Mouse (Mus musculus): ENCODE measurements at regions not wholly inside any gene's neighbourhood (a gene's known extent, or its start where the extent isn't known, plus 50 kb on each side); places are given as distances from the start of the nearest gene placed in this dataset.
"Not testable (repeated sequence)": the region's sequence is repeated elsewhere in the genome, so short reads cannot be mapped to it uniquely, and the experiment has no call there.

DNA sequence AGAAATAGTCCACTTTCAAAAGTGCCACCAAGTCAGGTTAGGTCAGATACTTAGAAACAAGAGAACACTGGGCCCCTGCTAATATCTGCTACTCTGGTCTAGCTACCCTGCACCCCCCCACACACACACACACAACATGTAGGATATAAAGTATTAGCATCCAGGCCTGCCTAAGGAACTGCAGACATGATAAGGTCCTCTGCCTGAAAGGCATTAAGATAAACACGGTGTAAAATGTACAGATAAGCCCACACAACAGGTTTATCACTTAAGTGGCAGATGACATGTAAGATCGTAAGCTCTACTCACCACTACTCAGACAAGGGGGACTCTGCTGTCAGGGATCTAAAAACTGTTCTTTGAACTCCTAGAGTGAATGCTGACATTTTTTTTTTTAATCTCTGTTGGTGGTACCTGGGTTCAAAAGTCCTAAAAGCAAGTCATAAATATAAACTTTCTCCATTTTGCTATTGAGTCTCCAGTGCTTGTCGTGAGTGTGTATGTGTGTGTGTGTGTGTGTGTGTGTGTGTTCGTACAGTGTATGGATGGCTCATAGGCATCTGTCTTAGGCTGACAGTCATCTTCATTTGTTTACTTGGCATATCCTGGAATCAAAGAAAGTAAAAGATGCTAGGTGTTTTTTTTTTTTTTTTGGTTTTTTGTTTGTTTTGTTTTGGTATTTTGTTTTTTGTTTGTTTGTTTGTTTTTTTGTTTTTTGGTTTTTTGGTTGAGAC, 52.2 kb downstream of the Gm9817 start:
- no peak for DNase-seq (ENCODE audit: low read depth)

- DNase-seq (ENCODE audit: low read depth): no peak
These were observed 62.1 kb downstream of the Gm9817 start for GRCm38 (mm10) chr13:45140616-45141015.

- no peak for DNase-seq (ENCODE audit: low read depth)
These were observed 66.6 kb downstream of the Gm9817 start for GRCm38 (mm10) chr13:45145129-45145528.

- DNase-seq (ENCODE audit: low read depth): peak; percentile 27
These were observed 77.7 kb downstream of the Gm9817 start for GRCm38 (mm10) chr13:45156223-45156622.

- DNase-seq (ENCODE audit: low read depth): no peak
These were observed 78.5 kb downstream of the Gm9817 start for GRCm38 (mm10) chr13:45156982-45157381.

DNA sequence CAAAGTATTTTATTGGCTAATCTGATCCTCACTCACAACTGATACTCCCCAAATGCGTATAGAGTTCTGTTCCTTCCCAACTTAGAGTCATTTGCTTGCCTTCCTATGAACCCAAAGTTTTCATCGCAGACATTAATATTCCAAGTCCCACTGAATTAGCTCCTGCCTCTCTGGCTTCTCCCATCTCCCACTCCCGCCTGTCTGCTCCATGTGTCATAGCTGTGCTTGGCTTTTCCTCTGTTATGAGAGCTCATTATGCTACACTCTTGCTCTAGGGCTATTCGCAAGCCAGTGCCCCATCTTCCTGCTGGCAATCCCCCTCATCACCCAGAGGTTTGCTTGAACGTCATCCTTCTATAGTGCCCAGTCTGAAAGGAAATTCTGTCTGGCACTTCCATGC, 81.8 kb downstream of the Gm9817 start:
- no peak for DNase-seq (ENCODE audit: low read depth)

GRCm38 (mm10) chr13:45164001-45164778, 85.7 kb downstream of the Gm9817 start:
- DNase-seq (ENCODE audit: low read depth): no peak

DNA sequence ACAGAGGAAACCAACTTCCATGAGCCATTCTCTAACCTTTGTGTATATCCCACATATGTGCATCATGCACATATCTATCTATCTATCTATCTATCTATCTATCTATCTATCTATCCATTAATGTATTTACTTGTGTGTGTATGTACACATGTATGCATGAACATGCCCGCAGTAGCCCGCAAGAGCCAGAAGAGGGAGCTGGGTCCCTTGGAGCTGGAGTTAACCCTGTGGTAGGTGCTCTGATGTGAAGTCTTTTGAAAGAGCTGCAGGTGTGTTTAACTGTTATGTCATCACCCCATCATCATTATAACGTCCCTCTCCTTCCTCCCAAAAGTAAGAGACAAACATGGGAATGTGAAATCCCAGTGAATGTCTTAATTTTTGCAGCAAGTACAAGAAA, 86.7 kb downstream of the Gm9817 start:
- DNase-seq (ENCODE audit: low read depth): peak; percentile 19

DNA sequence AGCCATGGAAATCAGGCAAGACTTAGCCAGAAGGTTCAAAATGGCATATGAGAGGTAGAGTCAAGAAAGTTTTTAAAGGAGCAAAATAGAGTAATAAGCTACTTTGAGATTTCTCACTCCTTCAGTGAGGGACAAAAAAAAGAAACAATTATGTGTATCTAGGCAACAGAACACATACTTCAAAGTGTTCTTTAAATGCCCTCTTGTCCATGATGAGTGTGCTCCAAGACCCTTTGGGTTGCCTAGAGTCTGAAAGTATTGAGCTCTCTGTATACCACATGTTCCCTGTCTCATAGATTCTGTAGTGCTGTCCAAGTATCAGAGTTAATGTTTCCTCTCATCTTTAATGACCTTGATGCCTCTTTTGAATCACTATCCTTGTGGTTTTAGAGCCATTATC, 91.2 kb downstream of the Gm9817 start:
- no peak for DNase-seq (ENCODE audit: low read depth)

GRCm38 (mm10) chr13:45173139-45173538, 94.6 kb downstream of the Gm9817 start:
- no peak for DNase-seq (ENCODE audit: low read depth)

DNA sequence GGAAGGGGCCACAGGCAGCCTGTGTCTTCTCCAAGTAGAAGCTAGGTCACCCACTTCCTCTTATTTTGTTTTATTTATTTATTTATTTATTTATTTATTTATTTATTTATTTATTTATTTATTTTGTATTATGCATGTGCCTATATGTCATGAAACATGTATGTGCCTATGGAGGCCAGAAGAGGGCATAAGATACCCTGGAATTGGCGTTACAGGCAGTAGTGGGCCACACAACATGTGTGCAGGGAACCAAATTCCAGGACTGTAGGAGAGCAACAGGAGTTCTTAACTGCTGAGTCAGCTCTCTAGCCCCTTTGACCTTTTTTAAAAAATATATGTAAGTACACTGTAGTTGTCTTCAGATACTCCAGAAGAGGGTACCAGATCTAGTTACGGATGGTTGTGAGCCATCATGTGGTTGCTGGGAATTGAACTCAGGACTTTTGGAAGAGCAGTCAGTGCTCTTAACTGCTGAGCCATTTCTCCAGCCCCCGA, 97.3 kb downstream of the Gm9817 start:
- DNase-seq (ENCODE audit: low read depth): not testable (repeated sequence)

DNA sequence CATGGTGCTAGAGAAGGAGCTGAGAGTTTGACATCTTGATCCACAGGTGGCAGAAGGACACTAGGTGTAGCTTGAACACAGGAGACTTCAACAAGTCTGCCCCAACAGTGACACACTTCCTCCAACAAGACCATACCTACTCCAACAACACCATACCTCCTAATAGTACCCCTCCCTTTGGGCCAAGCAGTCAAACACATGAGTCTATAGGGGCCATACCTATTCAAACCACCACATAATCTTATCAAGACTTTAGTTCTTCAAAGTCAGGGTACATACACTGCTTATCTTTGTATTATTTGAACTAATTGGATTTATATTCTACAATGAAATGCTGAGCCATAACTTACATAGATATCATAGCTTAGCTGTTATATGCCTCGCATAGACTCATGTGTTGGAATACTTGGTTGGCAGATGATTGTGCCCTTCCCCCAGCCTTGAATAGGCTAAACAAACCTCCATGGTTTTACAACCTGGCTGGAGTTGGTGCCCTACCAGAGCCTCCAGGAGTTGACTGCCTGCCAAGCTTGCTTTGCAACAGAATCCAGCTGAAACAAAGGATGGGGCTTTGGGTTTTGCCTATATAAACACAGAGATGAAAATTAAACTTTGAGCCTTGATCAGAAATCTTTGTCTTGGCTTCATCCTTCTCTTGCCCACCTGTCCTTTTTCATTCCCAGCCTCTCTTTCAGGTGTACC, 103.2 kb downstream of the Gm9817 start:
- no peak for DNase-seq (ENCODE audit: low read depth)

- DNase-seq (ENCODE audit: low read depth): no peak
These were observed 110.9 kb downstream of the Gm9817 start for GRCm38 (mm10) chr13:45189389-45189788.

DNA sequence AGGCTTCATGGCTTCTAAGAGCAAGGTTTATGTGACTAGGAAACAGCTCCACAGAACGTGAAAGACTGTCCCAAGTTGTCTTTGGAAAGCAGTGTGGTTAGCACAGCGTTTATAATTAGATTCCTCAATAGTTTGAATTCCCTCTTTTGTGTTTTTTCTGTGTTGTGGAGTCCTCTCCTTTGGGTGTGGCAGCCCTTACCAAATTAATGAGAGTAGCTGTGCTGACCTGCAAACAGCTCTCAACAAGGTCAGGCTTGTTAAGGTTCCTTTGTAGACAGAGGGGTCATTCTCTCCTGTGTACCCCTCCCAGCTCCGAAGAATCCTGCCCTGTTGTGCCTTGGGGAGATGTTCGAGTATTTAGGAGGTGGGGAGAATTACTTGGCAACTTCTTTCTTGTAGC, 111.7 kb downstream of the Gm9817 start:
- no peak for DNase-seq (ENCODE audit: low read depth)

DNA sequence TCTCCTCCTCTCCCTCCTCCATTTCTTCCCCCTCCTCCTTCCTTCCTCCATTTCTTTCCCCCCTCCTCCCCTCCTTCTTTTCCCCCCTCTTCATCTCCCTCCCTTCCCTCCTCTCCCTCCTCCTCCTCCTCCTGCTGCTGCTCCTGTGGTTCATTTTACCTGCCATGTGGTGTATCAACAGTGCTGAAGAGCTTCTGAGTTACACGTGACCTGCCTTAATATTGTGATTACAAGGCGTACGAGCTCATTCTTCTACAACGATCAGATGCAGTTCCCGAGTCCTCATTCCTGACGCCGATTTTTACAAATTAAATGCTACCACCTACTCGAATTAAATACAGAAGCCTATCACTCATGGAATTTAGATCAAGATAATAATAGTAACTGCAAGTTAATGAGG, 113.6 kb downstream of the Gm9817 start:
- DNase-seq (ENCODE audit: low read depth): no peak

- no peak for DNase-seq (ENCODE audit: low read depth)
These were observed 117.1 kb downstream of the Gm9817 start for GRCm38 (mm10) chr13:45195562-45195961.

DNA sequence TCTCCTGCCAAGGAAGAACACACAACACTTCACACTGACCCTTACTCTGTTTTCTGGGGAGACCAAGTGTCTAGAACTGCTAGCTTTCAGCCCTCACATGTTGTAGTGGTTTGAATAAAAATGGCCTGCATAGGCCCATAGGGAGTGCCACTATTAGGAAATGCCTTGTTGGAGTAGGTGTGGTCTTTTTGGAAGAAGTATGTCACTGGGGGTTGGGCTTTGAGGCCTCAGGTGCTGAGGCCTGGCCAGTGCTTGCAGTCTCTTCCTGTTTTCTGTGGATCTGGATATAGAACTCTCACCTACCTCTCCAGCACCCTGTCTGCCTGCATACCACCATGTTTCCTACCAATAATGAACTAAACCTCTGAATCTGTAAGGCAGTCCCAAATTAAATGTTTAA, 117.9 kb downstream of the Gm9817 start:
- DNase-seq (ENCODE audit: low read depth): no peak

- no peak for DNase-seq (ENCODE audit: low read depth)
These were observed 122.1 kb downstream of the Gm9817 start for GRCm38 (mm10) chr13:45200511-45201120.

- DNase-seq (ENCODE audit: low read depth): peak; percentile 12
These were observed 126.4 kb downstream of the Gm9817 start for GRCm38 (mm10) chr13:45204856-45205255.

DNA sequence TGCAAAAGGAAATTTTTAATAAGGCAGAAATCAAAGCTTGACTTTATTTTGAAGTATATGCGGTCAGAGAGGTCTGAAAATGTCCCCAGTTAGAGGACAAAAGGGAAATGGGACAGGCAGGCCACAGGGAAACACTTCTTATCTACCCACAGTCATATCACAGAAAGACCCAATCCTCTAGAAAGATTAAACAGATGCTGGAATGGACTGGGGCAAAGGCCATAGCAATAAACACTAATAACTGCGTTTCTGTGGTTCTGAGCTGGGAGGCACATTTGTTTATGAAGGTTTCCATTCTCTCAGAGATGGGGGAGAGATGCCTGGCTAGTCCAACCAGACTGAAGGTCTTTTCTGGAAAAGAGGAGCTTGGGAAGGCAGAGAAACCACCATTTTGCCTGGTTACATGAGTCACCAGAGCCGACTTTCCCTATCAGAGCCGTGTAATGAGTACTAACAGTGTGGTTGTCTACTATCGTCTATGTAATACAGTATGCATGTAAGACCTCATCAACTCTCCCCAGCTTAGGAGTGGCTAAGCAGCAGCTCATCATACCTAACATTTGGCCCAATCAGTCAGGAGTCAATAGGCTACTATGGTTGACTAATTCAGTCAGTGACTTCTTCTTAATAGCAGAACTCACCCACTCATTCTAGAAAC, 130.2 kb downstream of the Gm9817 start:
- DNase-seq (ENCODE audit: low read depth): no peak

GRCm38 (mm10) chr13:45211241-45211640, 132.7 kb downstream of the Gm9817 start:
- DNase-seq (ENCODE audit: low read depth): no peak

Data from induced T-regulatory cell, adult 2 months (primary cell).